Mouse (Mus musculus) liver, embryonic 11.5 days (tissue): ENCODE measurements around the gene Myo16. TPM values are rescaled to one million over a fixed set of nuclear protein-coding genes. Genes with fewer than 3 reads are reported as not detected.

ENCODE experiments used
- ATAC-seq: fragments of 200-750 bp; cut with Nextera tagmentation; replicated peaks from 2 replicates; pipeline ENCODE4 v1.8.0; 2017; ENCODE audit warnings: moderate number of reproducible peaks, mild to moderate bottlenecking, moderate TSS enrichment, moderate library complexity; ENCODE audit not compliant: low FRiP score
- DNase-seq: peaks from one replicate; pipeline ENCODE4 v3.0.0-alpha.2; 2017; ENCODE audit warnings: low spot score
- H3K27ac ChIP-seq: fragments of 300-500 bp; sonication (generic); 2 replicates; pipeline ENCODE4 v1.5.1; 2014; ENCODE audit warnings: mild to moderate bottlenecking, low read depth, low read length, control low read depth
- H3K27me3 ChIP-seq: fragments of 300-500 bp; sonication (generic); replicated peaks from 2 replicates; pipeline ENCODE4 v1.6.1; 2014; ENCODE audit warnings: low read length, mixed read lengths; ENCODE audit not compliant: control insufficient read depth, insufficient read depth
- H3K36me3 ChIP-seq: fragments of 300-500 bp; sonication (generic); 2 replicates; pipeline ENCODE4 v1.6.1; 2014; ENCODE audit warnings: mild to moderate bottlenecking, low read length, moderate library complexity, mixed read lengths; ENCODE audit not compliant: control insufficient read depth, insufficient read depth
- H3K4me1 ChIP-seq: fragments of 300-500 bp; sonication (generic); replicated peaks from 2 replicates; pipeline ENCODE4 v1.6.1; 2014; ENCODE audit warnings: low read length, mixed read lengths; ENCODE audit not compliant: control insufficient read depth, insufficient read depth
- H3K4me2 ChIP-seq: fragments of 300-500 bp; sonication (generic); 2 replicates; pipeline ENCODE4 v1.6.1; 2014; ENCODE audit warnings: mild to moderate bottlenecking, control low read depth, moderate library complexity
- H3K4me3 ChIP-seq: fragments of 300-500 bp; sonication (generic); 2 replicates; pipeline ENCODE4 v1.5.1; 2014; ENCODE audit warnings: low read depth, low read length, control low read depth
- H3K9ac ChIP-seq: fragments of 300-500 bp; sonication (generic); 2 replicates; pipeline ENCODE4 v1.6.1; 2014; ENCODE audit warnings: low read depth, low read length, control low read depth
- H3K9me3 ChIP-seq: fragments of 300-500 bp; sonication (generic); 2 replicates; pipeline ENCODE4 v1.6.1; 2016; ENCODE audit warnings: low read length, inconsistent platforms, mixed read lengths; ENCODE audit not compliant: control insufficient read depth
- WGBS: fragments of 180-500 bp; shearing (Covaris S2); extraction: QIAGEN DNeasy Blood & Tissue Kit; methylation state at CpG from one replicate; pipeline ENCODE4 v1.1.7; 2014; 5-methylcytosine and 5-hydroxymethylcytosine counted together
- polyA plus RNA-seq: library from polyadenylated mRNA; unstranded; fragments of >200 nt; fragmentation: Nextera tagmentation; extraction: Ambion mirVana; gene quantifications from 2 replicates; pipeline ENCODE4 v1.2.1, GENCODE M21; 2014

The Myo16 gene
- polyA plus RNA-seq, 1 experiment from 2014 or later = 0.07 TPM

GRCm38 (mm10) chr8:10606816-10607209 is 453.1 kb downstream of the Myo16 start:
- H3K36me3 ChIP-seq = no peaks in the 10 kb centered on the region
- H3K4me1 ChIP-seq = 0 out of 2 replicates have a peak, but pooled peaks cover 2% of the 10 kb centered on the region
- no peak overlapping the region for H3K4me3 ChIP-seq
- ATAC-seq (no peak), DNase-seq (no peak)
- H3K27ac ChIP-seq = no peak overlapping the region
- no peaks in the 10 kb centered on the region for H3K9me3 ChIP-seq
- H3K27me3 ChIP-seq = no peaks in the 10 kb centered on the region
- no peak overlapping the region for H3K9ac ChIP-seq
- H3K4me2 ChIP-seq = no peak overlapping the region
- 38% methylated on average over 4 of the region's 4 CpGs for WGBS

GRCm38 (mm10) chr8:10611636-10612035 is 457.9 kb downstream of the Myo16 start:
- DNase-seq = no peak
- H3K9ac ChIP-seq = no peak overlapping the region
- 63% methylated on average over 5 of the region's 5 CpGs for whole genome bisulfite sequencing
- H3K4me3 ChIP-seq = no peak overlapping the region
- no peaks in the 10 kb centered on the region for H3K36me3 ChIP-seq
- H3K4me2 ChIP-seq = no peak overlapping the region
- no peak for ATAC-seq
- H3K27me3 ChIP-seq = no peaks in the 10 kb centered on the region
- no peak overlapping the region for H3K27ac ChIP-seq
- no peaks in the 10 kb centered on the region for H3K9me3 ChIP-seq
- H3K4me1 ChIP-seq = 0 out of 2 replicates have a peak, but pooled peaks cover under 1% of the 10 kb centered on the region

GRCm38 (mm10) chr8:10613371-10613770 is 459.7 kb downstream of the Myo16 start:
- Histone ChIP-seq H3K27ac (no peak overlapping the region), H3K36me3 (no peaks in the 10 kb centered on the region), H3K9ac (no peak overlapping the region), H3K27me3 (no peaks in the 10 kb centered on the region), H3K4me2 (no peak overlapping the region), H3K4me3 (no peak overlapping the region), H3K4me1 (no peaks in the 10 kb centered on the region), H3K9me3 (no peaks in the 10 kb centered on the region)
- DNase-seq = no peak
- ATAC-seq = no peak
- 64% methylated on average over 2 of the region's 2 CpGs for WGBS

GRCm38 (mm10) chr8:10619689-10620088 is 466.0 kb downstream of the Myo16 start:
- Histone ChIP-seq H3K9me3 (no peaks in the 10 kb centered on the region), H3K4me1 (no peaks in the 10 kb centered on the region), H3K27ac (no peak overlapping the region), H3K4me2 (no peak overlapping the region), H3K36me3 (no peaks in the 10 kb centered on the region), H3K27me3 (no peaks in the 10 kb centered on the region), H3K4me3 (no peak overlapping the region), H3K9ac (no peak overlapping the region)
- ATAC-seq (no peak), DNase-seq (no peak)
- 73% methylated on average over 2 of the region's 2 CpGs for WGBS

- WGBS = 56% methylated on average over 5 of the region's 5 CpGs
- ATAC-seq = no peak
Observed at GRCm38 (mm10) chr8:10625262-10625661, 471.6 kb downstream of the Myo16 start.

GRCm38 (mm10) chr8:10628725-10629124 is 475.0 kb downstream of the Myo16 start:
- ATAC-seq (no peak), DNase-seq (no peak)
- 68% methylated on average over 8 of the region's 8 CpGs for WGBS
- Histone ChIP-seq H3K27me3 (no peaks in the 10 kb centered on the region), H3K4me2 (no peak overlapping the region), H3K4me1 (no peaks in the 10 kb centered on the region; the same call in 1 of the 2 replicates), H3K4me3 (no peak overlapping the region), H3K27ac (no peak overlapping the region), H3K9ac (no peak overlapping the region), H3K9me3 (no peaks in the 10 kb centered on the region), H3K36me3 (no peaks in the 10 kb centered on the region)

More at GRCm38 (mm10) chr8:10625262-10625661, 471.6 kb downstream of the Myo16 start:
- H3K36me3 ChIP-seq = no peaks in the 10 kb centered on the region
- no peaks in the 10 kb centered on the region for H3K9me3 ChIP-seq
- H3K27me3 ChIP-seq = no peaks in the 10 kb centered on the region
- no peaks in the 10 kb centered on the region for H3K4me1 ChIP-seq
- H3K27ac ChIP-seq = no peak overlapping the region
- H3K4me3 ChIP-seq = no peak overlapping the region
- no peak overlapping the region for H3K4me2 ChIP-seq
- no peak for DNase-seq
- H3K9ac ChIP-seq = no peak overlapping the region

GRCm38 (mm10) chr8:10629862-10630261 is 476.2 kb downstream of the Myo16 start:
- 60% methylated on average over 5 of the region's 5 CpGs for WGBS
- Histone ChIP-seq H3K4me2 (no peak overlapping the region), H3K27ac (no peak overlapping the region), H3K36me3 (no peaks in the 10 kb centered on the region), H3K9ac (no peak overlapping the region), H3K9me3 (no peaks in the 10 kb centered on the region), H3K27me3 (no peaks in the 10 kb centered on the region), H3K4me3 (no peak overlapping the region), H3K4me1 (no peaks in the 10 kb centered on the region; the same call in 1 of the 2 replicates)
- DNase-seq = no peak
- no peak for ATAC-seq

- H3K4me1 ChIP-seq = no peaks in the 10 kb centered on the region; the same call in 1 of the 2 replicates
- 78% methylated on average over 2 of the region's 2 CpGs for WGBS
- H3K27me3 ChIP-seq = no peaks in the 10 kb centered on the region
- no peak overlapping the region for H3K9ac ChIP-seq
- DNase-seq (no peak), ATAC-seq (no peak)
- no peaks in the 10 kb centered on the region for H3K36me3 ChIP-seq
- H3K27ac ChIP-seq = no peak overlapping the region
- no peaks in the 10 kb centered on the region for H3K9me3 ChIP-seq
- H3K4me3 ChIP-seq = no peak overlapping the region
- no peak overlapping the region for H3K4me2 ChIP-seq
Observed at GRCm38 (mm10) chr8:10631006-10631405, 477.3 kb downstream of the Myo16 start.

GRCm38 (mm10) chr8:10632603-10633002 is 478.9 kb downstream of the Myo16 start:
- Histone ChIP-seq H3K36me3 (no peaks in the 10 kb centered on the region), H3K9me3 (no peaks in the 10 kb centered on the region), H3K27ac (no peak overlapping the region), H3K27me3 (no peaks in the 10 kb centered on the region), H3K9ac (no peak overlapping the region), H3K4me2 (no peak overlapping the region), H3K4me3 (no peak overlapping the region), H3K4me1 (no peaks in the 10 kb centered on the region; the same call in 1 of the 2 replicates)
- ATAC-seq (no peak), DNase-seq (no peak)
- 75% methylated on average over 6 of the region's 6 CpGs for WGBS
